Comparison of ENCODE assay signal across 9 mouse cellular contexts in genomic region chr13:56209067-56209411, GRCm38 (mm10). TPM values are rescaled to one million over a fixed set of nuclear protein-coding genes. Genes with fewer than 3 reads are reported as not detected.
DNase-seq lines count a peak whose midpoint lies in the region; ATAC-seq and TF ChIP-seq lines count a peak whose summit lies in the region.
"Had no signal": no experiment of that assay in that cellular context is flagged by ENCODE, and none has a peak within 500 bp of the region (broad histone marks: within the 10 kb centered on the region; RNA-seq: fewer than 3 reads in every experiment).

No protein-coding gene starts in this region.

- H3K4me3 ChIP-seq in heart, embryonic 12.5 days = peak overlapping the region; percentile 11
- peak overlapping the region; percentile 64 for H3K4me3 ChIP-seq in E14TG2a.4 (replicated peaks; ENCODE audit: low read length)
- no peak overlapping the region for H3K4me3 ChIP-seq in forebrain, embryonic 16.5 days (replicated peaks; ENCODE audit: low read length)
- H3K4me3 ChIP-seq in limb, embryonic 14.5 days (replicated peaks; ENCODE audit: low read length) = peak overlapping the region; percentile 21

- H3K27me3 ChIP-seq in heart, embryonic 12.5 days (replicated peaks) = peaks cover 50% of the 10 kb centered on the region
- peaks cover 76% of the 10 kb centered on the region for H3K27me3 ChIP-seq in E14TG2a.4 (ENCODE audit: insufficient read depth, low read length)
- no peaks in the 10 kb centered on the region for H3K27me3 ChIP-seq in forebrain, embryonic 16.5 days (replicated peaks; ENCODE audit: control insufficient read depth, insufficient read depth, low read length)
- no peaks in the 10 kb centered on the region for H3K27me3 ChIP-seq in limb, embryonic 14.5 days (ENCODE audit: control insufficient read depth, insufficient read depth, low read length)

- no peak for DNase-seq in heart, adult 9 months (ENCODE audit: low spot score in 2 of 2)
- no peak for DNase-seq in limb, embryonic 14.5 days (ENCODE audit: low spot score)
- DNase-seq in thymus, adult 18-20 months = no peak
- no peak for DNase-seq in cerebellum, adult 9-11 months
- DNase-seq in natural killer cell, adult 2 months (ENCODE audit: low spot score in 2 of 2) = no peak

- WGBS in heart, embryonic 12.5 days = 23% methylated on average over 8 of the region's 8 CpGs
- 11% methylated on average over 8 of the region's 8 CpGs for WGBS in forebrain, embryonic 16.5 days
- WGBS in limb, embryonic 14.5 days = 25% methylated on average over 8 of the region's 8 CpGs

- H3K36me3 ChIP-seq in heart, embryonic 12.5 days = no peaks in the 10 kb centered on the region
- no peaks in the 10 kb centered on the region for H3K36me3 ChIP-seq in E14TG2a.4 (ENCODE audit: insufficient read depth, low read length)
- H3K36me3 ChIP-seq in forebrain, embryonic 16.5 days (ENCODE audit: control insufficient read depth, insufficient read depth) = no peaks in the 10 kb centered on the region
- H3K36me3 ChIP-seq in limb, embryonic 14.5 days (ENCODE audit: control insufficient read depth, insufficient read depth, low read length) = no peaks in the 10 kb centered on the region

- H3K4me1 ChIP-seq in heart, embryonic 12.5 days (replicated peaks) = peaks cover 9% of the 10 kb centered on the region; the same call in 1 of the 2 replicates
- H3K4me1 ChIP-seq in E14TG2a.4 (replicated peaks; ENCODE audit: low read depth, low read length) = peaks cover 21% of the 10 kb centered on the region
- peaks cover 15% of the 10 kb centered on the region for H3K4me1 ChIP-seq in forebrain, embryonic 16.5 days (replicated peaks; ENCODE audit: control insufficient read depth, insufficient read depth, low read length)
- peaks cover 5% of the 10 kb centered on the region for H3K4me1 ChIP-seq in limb, embryonic 14.5 days (ENCODE audit: control insufficient read depth, insufficient read depth, low read length)

- peak overlapping the region; percentile 56 for H3K4me2 ChIP-seq in heart, embryonic 12.5 days
- peak overlapping the region; percentile 53 for H3K4me2 ChIP-seq in forebrain, embryonic 16.5 days (ENCODE audit: low read length)
- peak overlapping the region; percentile 51 for H3K4me2 ChIP-seq in limb, embryonic 14.5 days (replicated peaks; ENCODE audit: low read depth, low read length, severe bottlenecking)

- no peak for ATAC-seq in heart, embryonic 12.5 days (ENCODE audit: insufficient number of reproducible peaks, low FRiP score)
- ATAC-seq in forebrain, embryonic 16.5 days = peak; percentile 39; the same call in 1 of the 2 replicates
- ATAC-seq in limb, embryonic 14.5 days (ENCODE audit: low FRiP score, low read depth) = no peak

- no peak for TF ChIP-seq CTCF in E14TG2a.4 (conservative IDR thresholded peaks at IDR 0.05; ENCODE audit: low read length)

- H3K9ac ChIP-seq in heart, embryonic 12.5 days = no peak overlapping the region
- H3K9ac ChIP-seq in forebrain, embryonic 16.5 days (replicated peaks; ENCODE audit: low read depth, low read length) = peak overlapping the region; percentile 49
- H3K9ac ChIP-seq in limb, embryonic 14.5 days (ENCODE audit: low read depth, low read length, severe bottlenecking) = peak overlapping the region; percentile 28; the same call in 1 of the 2 replicates

- TF ChIP-seq POLR2A in limb, embryonic 14.5 days (IDR thresholded peaks at IDR 0.05; ENCODE audit: borderline replicate concordance, extremely low read depth, insufficient read depth, insufficient read length) = no peak

- H3K27ac ChIP-seq in heart, embryonic 12.5 days (ENCODE audit: poor library complexity, severe bottlenecking) = no peak overlapping the region
- peak overlapping the region; percentile 15 for H3K27ac ChIP-seq in forebrain, embryonic 16.5 days (ENCODE audit: low read length)
- H3K27ac ChIP-seq in limb, embryonic 14.5 days (replicated peaks; ENCODE audit: low read depth, low read length) = no peak overlapping the region

- H3K9me3 ChIP-seq in heart, embryonic 12.5 days (replicated peaks) = peaks cover 5% of the 10 kb centered on the region
- H3K9me3 ChIP-seq in E14TG2a.4 (ENCODE audit: low read length) = peaks cover 7% of the 10 kb centered on the region; the same call in 1 of the 2 replicates
- H3K9me3 ChIP-seq in forebrain, embryonic 16.5 days (ENCODE audit: control insufficient read depth, low read length) = peaks cover 4% of the 10 kb centered on the region; the same call in 1 of the 2 replicates
- H3K9me3 ChIP-seq in limb, embryonic 14.5 days (ENCODE audit: control insufficient read depth, low read length) = no peaks in the 10 kb centered on the region

RNA-seq across cellular contexts. Expression of gene Tifab, which starts 30.4 kb away (rescaled TPM):
- 0.72 and 0.81 TPM in 2 replicates for polyA plus RNA-seq in heart, embryonic 12.5 days (2016; fragmentation: Nextera tagmentation; extraction: Ambion mirVana)
- polyA plus RNA-seq in forebrain, embryonic 16.5 days (2015; fragmentation: Nextera tagmentation; extraction: Ambion mirVana) = 0.91 and 1.2 TPM in 2 replicates
- polyA plus RNA-seq in limb, embryonic 14.5 days (2012; rRNA removed) = 1.9 and 2.0 TPM in 2 replicates
- 1.1 and 1.3 TPM in 2 replicates for polyA plus RNA-seq in limb, embryonic 14.5 days (2014; fragmentation: Nextera tagmentation; extraction: Ambion mirVana)

RNA-seq across cellular contexts. Expression of gene Neurog1, which starts 42.9 kb away (rescaled TPM):
- not detected in 2 replicates for polyA plus RNA-seq in heart, embryonic 12.5 days (2016; fragmentation: Nextera tagmentation; extraction: Ambion mirVana)
- 2.3 and 2.6 TPM in 2 replicates for polyA plus RNA-seq in forebrain, embryonic 16.5 days (2015; fragmentation: Nextera tagmentation; extraction: Ambion mirVana)
- 0.04 and 0.06 TPM in 2 replicates for polyA plus RNA-seq in limb, embryonic 14.5 days (2012; rRNA removed)
- polyA plus RNA-seq in limb, embryonic 14.5 days (2014; fragmentation: Nextera tagmentation; extraction: Ambion mirVana) = not detected in 2 replicates
- polyA plus RNA-seq: spleen, adult 2 months had no signal
